Mouse (Mus musculus) bone marrow macrophage, adult 2 months (primary cell): ENCODE measurements around the gene Dip2c.

Experiments used
- CTCF ChIP-seq: IDR thresholded peaks from 2 replicates; pipeline ENCODE4 v1.5.1; 2012; ENCODE audit warnings: low read depth, mild to moderate bottlenecking, low read length, moderate library complexity
- POLR2A ChIP-seq: IDR thresholded peaks from 2 replicates; pipeline ENCODE4 v1.6.1; 2012; ENCODE audit warnings: mild to moderate bottlenecking, low read depth, low read length, borderline replicate concordance

GRCm38 (mm10) chr13:9312916-9313315, 36.6 kb downstream of the Dip2c start:
- TF ChIP-seq CTCF (no peak), POLR2A (no peak)
